Mouse (Mus musculus) embryo, embryonic 10 days (tissue): ENCODE results near the gene Tsfm.

Experiments used
- DNase-seq: peaks from one replicate; pipeline ENCODE4 v3.0.0-alpha.2; 2015; ENCODE audit warnings: low spot score

Tsfm gene

GRCm38 (mm10) chr10:127041774-127042338 is 11.2 kb upstream of the Tsfm start:
- peak; percentile 91 for DNase-seq

GRCm38 (mm10) chr10:127041274-127041766 is 10.7 kb upstream of the Tsfm start, which contains the start of the genes Mettl1 and Eef1akmt3:
TSS of gene Mettl1 (plus strand) at chr10:127041414.
TSS of gene Eef1akmt3 (minus strand) at chr10:127041513.
- peak; percentile 49 for DNase-seq

GRCm38 (mm10) chr10:127040569-127041214 is 10.1 kb upstream of the Tsfm start:
- no peak for DNase-seq

GRCm38 (mm10) chr10:127037641-127038040 is 7.0 kb upstream of the Tsfm start:
- DNase-seq, result no peak

- DNase-seq, result no peak
Observed at GRCm38 (mm10) chr10:127036273-127036672, 5.6 kb upstream of the Tsfm start.

GRCm38 (mm10) chr10:127033301-127033741 is 2.7 kb upstream of the Tsfm start:
- no peak for DNase-seq

GRCm38 (mm10) chr10:127018422-127018821 is 12.2 kb downstream of the Tsfm start:
- DNase-seq, result no peak

GRCm38 (mm10) chr10:127017071-127017470 is 13.6 kb downstream of the Tsfm start:
- no peak for DNase-seq

- DNase-seq, result peak; percentile 44
Observed at GRCm38 (mm10) chr10:127016488-127016887, 14.2 kb downstream of the Tsfm start.

GRCm38 (mm10) chr10:127003806-127004205 is 26.8 kb downstream of the Tsfm start:
- DNase-seq, result no peak

GRCm38 (mm10) chr10:127003334-127003733 is 27.3 kb downstream of the Tsfm start:
- DNase-seq, result no peak

GRCm38 (mm10) chr10:127002765-127003164 is 27.9 kb downstream of the Tsfm start:
- no peak for DNase-seq

- no peak for DNase-seq
Observed at GRCm38 (mm10) chr10:127002056-127002455, 28.6 kb downstream of the Tsfm start.

GRCm38 (mm10) chr10:127001297-127001696 is 29.3 kb downstream of the Tsfm start:
- DNase-seq, result no peak

- no peak for DNase-seq
Observed at GRCm38 (mm10) chr10:127000529-127000928, 30.1 kb downstream of the Tsfm start, which contains the start of gene Avil. TSS of gene Avil (plus strand) at chr10:127000709.

GRCm38 (mm10) chr10:126997340-126998113 is 33.1 kb downstream of the Tsfm start:
- DNase-seq, result no peak

GRCm38 (mm10) chr10:126993621-126994020 is 37.0 kb downstream of the Tsfm start:
- no peak for DNase-seq

- no peak for DNase-seq
Observed at GRCm38 (mm10) chr10:126991676-126992075, 39.0 kb downstream of the Tsfm start.

- peak; percentile 95 for DNase-seq
Observed at GRCm38 (mm10) chr10:126990313-126991056, 40.2 kb downstream of the Tsfm start.

- DNase-seq, result no peak
Observed at GRCm38 (mm10) chr10:126988513-126989165, 42.0 kb downstream of the Tsfm start.
